Mouse (Mus musculus): ENCODE measurements around the gene Efhc1. TPM values are rescaled to one million over a fixed set of nuclear protein-coding genes. Genes with fewer than 3 reads are reported as not detected.
"Not testable (repeated sequence)": the region's sequence is repeated elsewhere in the genome, so short reads cannot be mapped to it uniquely, and the experiment has no call there.

The Efhc1 gene
- polyA plus RNA-seq, 1 experiment = 0.13 TPM

GRCm38 (mm10) chr1:20915608-20916007, 35.8 kb upstream of the Efhc1 start:
- Histone ChIP-seq H3K4me3 (ENCODE audit: extremely low read depth, insufficient read depth, insufficient read length) (no peak overlapping the region), H3K4me1 (ENCODE audit: control insufficient read depth, insufficient read depth, insufficient read length) (no peaks in the 10 kb centered on the region), H3K27ac (ENCODE audit: insufficient read depth, low read length) (no peak overlapping the region), H3K27me3 (ENCODE audit: control insufficient read depth, insufficient read depth, low read length) (no peaks in the 10 kb centered on the region), H3K36me3 (ENCODE audit: control insufficient read depth, insufficient read depth, low read length) (no peaks in the 10 kb centered on the region)
- 88% methylated on average over 5 of the region's 5 CpGs for WGBS
- no peak for DNase-seq (ENCODE audit: low read depth in 1 of 2, low spot score in 2 of 2)
- TF ChIP-seq POLR2A (IDR thresholded peaks at IDR 0.05; ENCODE audit: low read depth, low read length) (no peak), CTCF (IDR thresholded peaks at IDR 0.05; ENCODE audit: extremely low read depth, insufficient read depth, insufficient read length, insufficient replicate concordance) (no peak)

GRCm38 (mm10) chr1:20917496-20918050, 33.9 kb upstream of the Efhc1 start:
- DNase-seq (ENCODE audit: low read depth in 1 of 2, low spot score in 2 of 2) = no peak
- no peaks in the 10 kb centered on the region for H3K36me3 ChIP-seq (ENCODE audit: control insufficient read depth, insufficient read depth, low read length)
- no peak overlapping the region for H3K27ac ChIP-seq (ENCODE audit: insufficient read depth, low read length)
- no peak overlapping the region for H3K4me3 ChIP-seq (ENCODE audit: extremely low read depth, insufficient read depth, insufficient read length)
- WGBS = 80% methylated on average over 6 of the region's 6 CpGs
- H3K4me1 ChIP-seq (ENCODE audit: control insufficient read depth, insufficient read depth, insufficient read length) = no peaks in the 10 kb centered on the region
- H3K27me3 ChIP-seq (ENCODE audit: control insufficient read depth, insufficient read depth, low read length) = no peaks in the 10 kb centered on the region
- TF ChIP-seq POLR2A (IDR thresholded peaks at IDR 0.05; ENCODE audit: low read depth, low read length) (no peak), CTCF (IDR thresholded peaks at IDR 0.05; ENCODE audit: extremely low read depth, insufficient read depth, insufficient read length, insufficient replicate concordance) (no peak)

GRCm38 (mm10) chr1:20919728-20920127, 31.7 kb upstream of the Efhc1 start:
- no peak overlapping the region for H3K4me3 ChIP-seq (ENCODE audit: extremely low read depth, insufficient read depth, insufficient read length)
- no peaks in the 10 kb centered on the region for H3K4me1 ChIP-seq (ENCODE audit: control insufficient read depth, insufficient read depth, insufficient read length)
- H3K27me3 ChIP-seq (ENCODE audit: control insufficient read depth, insufficient read depth, low read length) = no peaks in the 10 kb centered on the region
- TF ChIP-seq CTCF (IDR thresholded peaks at IDR 0.05; ENCODE audit: extremely low read depth, insufficient read depth, insufficient read length, insufficient replicate concordance) = no peak
- no peak for TF ChIP-seq POLR2A (IDR thresholded peaks at IDR 0.05; ENCODE audit: low read depth, low read length)
- WGBS = 97% methylated on average over 2 of the region's 2 CpGs
- H3K36me3 ChIP-seq (ENCODE audit: control insufficient read depth, insufficient read depth, low read length) = no peaks in the 10 kb centered on the region
- no peak overlapping the region for H3K27ac ChIP-seq (ENCODE audit: insufficient read depth, low read length)
- no peak for DNase-seq (ENCODE audit: low read depth in 1 of 2, low spot score in 2 of 2)

- 93% methylated on average over 10 of the region's 10 CpGs for WGBS
- H3K27ac ChIP-seq (ENCODE audit: insufficient read depth, low read length) = no peak overlapping the region
- H3K27me3 ChIP-seq (ENCODE audit: control insufficient read depth, insufficient read depth, low read length) = no peaks in the 10 kb centered on the region
- no peaks in the 10 kb centered on the region for H3K4me1 ChIP-seq (ENCODE audit: control insufficient read depth, insufficient read depth, insufficient read length)
- H3K4me3 ChIP-seq (ENCODE audit: extremely low read depth, insufficient read depth, insufficient read length) = no peak overlapping the region
- H3K36me3 ChIP-seq (ENCODE audit: control insufficient read depth, insufficient read depth, low read length) = no peaks in the 10 kb centered on the region
- no peak for DNase-seq (ENCODE audit: low read depth in 1 of 2, low spot score in 2 of 2)
- TF ChIP-seq POLR2A (IDR thresholded peaks at IDR 0.05; ENCODE audit: low read depth, low read length) = no peak
- TF ChIP-seq CTCF (IDR thresholded peaks at IDR 0.05; ENCODE audit: extremely low read depth, insufficient read depth, insufficient read length, insufficient replicate concordance) = no peak
Observed at GRCm38 (mm10) chr1:20921081-20921528, 30.3 kb upstream of the Efhc1 start.

GRCm38 (mm10) chr1:20922612-20923399, 28.6 kb upstream of the Efhc1 start:
- Histone ChIP-seq H3K36me3 (ENCODE audit: control insufficient read depth, insufficient read depth, low read length) (no peaks in the 10 kb centered on the region), H3K4me3 (ENCODE audit: extremely low read depth, insufficient read depth, insufficient read length) (no peak overlapping the region), H3K4me1 (ENCODE audit: control insufficient read depth, insufficient read depth, insufficient read length) (no peaks in the 10 kb centered on the region), H3K27ac (ENCODE audit: insufficient read depth, low read length) (no peak overlapping the region), H3K27me3 (ENCODE audit: control insufficient read depth, insufficient read depth, low read length) (no peaks in the 10 kb centered on the region)
- WGBS = 64% methylated on average over 11 of the region's 11 CpGs
- no peak for DNase-seq (ENCODE audit: low read depth in 1 of 2, low spot score in 2 of 2)
- TF ChIP-seq POLR2A (IDR thresholded peaks at IDR 0.05; ENCODE audit: low read depth, low read length) = no peak
- TF ChIP-seq CTCF (IDR thresholded peaks at IDR 0.05; ENCODE audit: extremely low read depth, insufficient read depth, insufficient read length, insufficient replicate concordance) = no peak

- DNase-seq (ENCODE audit: low read depth in 1 of 2, low spot score in 2 of 2); H3K4me1 ChIP-seq (ENCODE audit: control insufficient read depth, insufficient read depth, insufficient read length); H3K4me3 ChIP-seq (ENCODE audit: extremely low read depth, insufficient read depth, insufficient read length); H3K27ac ChIP-seq (ENCODE audit: insufficient read depth, low read length); H3K27me3 ChIP-seq (ENCODE audit: control insufficient read depth, insufficient read depth, low read length); H3K36me3 ChIP-seq (ENCODE audit: control insufficient read depth, insufficient read depth, low read length): not testable (repeated sequence)
- 82% methylated on average over 7 of the region's 7 CpGs for WGBS
Observed at GRCm38 (mm10) chr1:20925324-20925723, 26.1 kb upstream of the Efhc1 start.

- H3K36me3 ChIP-seq (ENCODE audit: control insufficient read depth, insufficient read depth, low read length) = no peaks in the 10 kb centered on the region
- no peak for DNase-seq (ENCODE audit: low read depth in 1 of 2, low spot score in 2 of 2)
- WGBS = 51% methylated on average over 4 of the region's 4 CpGs
- TF ChIP-seq POLR2A (IDR thresholded peaks at IDR 0.05; ENCODE audit: low read depth, low read length) = no peak
- no peak for TF ChIP-seq CTCF (IDR thresholded peaks at IDR 0.05; ENCODE audit: extremely low read depth, insufficient read depth, insufficient read length, insufficient replicate concordance)
- no peaks in the 10 kb centered on the region for H3K4me1 ChIP-seq (ENCODE audit: control insufficient read depth, insufficient read depth, insufficient read length)
- H3K4me3 ChIP-seq (ENCODE audit: extremely low read depth, insufficient read depth, insufficient read length) = no peak overlapping the region
- H3K27ac ChIP-seq (ENCODE audit: insufficient read depth, low read length) = no peak overlapping the region
- H3K27me3 ChIP-seq (ENCODE audit: control insufficient read depth, insufficient read depth, low read length) = no peaks in the 10 kb centered on the region
Observed at GRCm38 (mm10) chr1:20925926-20926325, 25.5 kb upstream of the Efhc1 start.
